Comparison of ENCODE assay signal across 35 mouse cellular contexts in genomic region chr3:59150624-59151023, GRCm38 (mm10). TPM values are rescaled to one million over a fixed set of nuclear protein-coding genes. Genes with fewer than 3 reads are reported as not detected.
"Had no signal": no experiment of that assay in that cellular context is flagged by ENCODE, and none has a peak within 500 bp of the region (broad histone marks: within the 10 kb centered on the region; RNA-seq: fewer than 3 reads in every experiment).

No protein-coding gene starts in this region.

- DNase-seq: cerebellum, adult 2 months; cerebellum, adult 8-10 months; cerebellum, adult 9-10 months; cerebellum, adult 9-11 months; cerebellum, postnatal 10 days; cerebellum, postnatal 14 days; cerebellum, postnatal 25 days; cerebellum, postnatal 36 days; embryo, embryonic 11 days; forebrain, postnatal 0 days; gastrocnemius, adult 2 months; gastrocnemius, postnatal 10 days; gastrocnemius, postnatal 14 days; gastrocnemius, postnatal 25 days; gastrocnemius, postnatal 36 days; heart, adult 18-20 months; heart, adult 2 months had no signal

- H3K27me3 ChIP-seq: embryonic facial prominence, embryonic 12.5 days; embryonic facial prominence, embryonic 13.5 days; embryonic facial prominence, embryonic 15.5 days; forebrain, embryonic 12.5 days; forebrain, embryonic 13.5 days; forebrain, embryonic 15.5 days had no signal

- H3K9ac ChIP-seq: embryonic facial prominence, embryonic 12.5 days; embryonic facial prominence, embryonic 13.5 days; embryonic facial prominence, embryonic 15.5 days; forebrain, embryonic 12.5 days; forebrain, embryonic 13.5 days; forebrain, embryonic 15.5 days; forebrain, postnatal 0 days had no signal

- H3K27ac ChIP-seq: embryonic facial prominence, embryonic 10.5 days; embryonic facial prominence, embryonic 12.5 days; embryonic facial prominence, embryonic 13.5 days; embryonic facial prominence, embryonic 15.5 days; forebrain, embryonic 10.5 days; forebrain, embryonic 12.5 days; forebrain, embryonic 13.5 days; forebrain, embryonic 15.5 days; gastrocnemius, adult 2 months; heart, adult 2 months had no signal

- H3K9me3 ChIP-seq: embryonic facial prominence, embryonic 10.5 days; embryonic facial prominence, embryonic 12.5 days; embryonic facial prominence, embryonic 13.5 days; embryonic facial prominence, embryonic 15.5 days; forebrain, embryonic 10.5 days; forebrain, embryonic 12.5 days; forebrain, embryonic 13.5 days; forebrain, embryonic 15.5 days had no signal

- H3K36me3 ChIP-seq: embryonic facial prominence, embryonic 10.5 days; embryonic facial prominence, embryonic 12.5 days; embryonic facial prominence, embryonic 13.5 days; embryonic facial prominence, embryonic 15.5 days; forebrain, embryonic 10.5 days; forebrain, embryonic 12.5 days; forebrain, embryonic 15.5 days had no signal

- ATAC-seq: forebrain, embryonic 13.5 days; forebrain, embryonic 14.5 days; forebrain, embryonic 15.5 days; forebrain, embryonic 16.5 days; forebrain, postnatal 0 days had no signal

- H3K4me1 ChIP-seq: embryonic facial prominence, embryonic 10.5 days; embryonic facial prominence, embryonic 12.5 days; embryonic facial prominence, embryonic 13.5 days; embryonic facial prominence, embryonic 15.5 days; forebrain, embryonic 10.5 days; forebrain, embryonic 12.5 days; forebrain, embryonic 13.5 days; forebrain, embryonic 15.5 days had no signal

- H3K4me3 ChIP-seq: embryonic facial prominence, embryonic 10.5 days; embryonic facial prominence, embryonic 12.5 days; embryonic facial prominence, embryonic 13.5 days; embryonic facial prominence, embryonic 15.5 days; erythroblast, embryonic 14.5 days; forebrain, embryonic 10.5 days; forebrain, embryonic 12.5 days; forebrain, embryonic 13.5 days; forebrain, embryonic 15.5 days; gastrocnemius, adult 2 months; heart, adult 2 months had no signal

- H3K4me2 ChIP-seq: embryonic facial prominence, embryonic 12.5 days; embryonic facial prominence, embryonic 13.5 days; embryonic facial prominence, embryonic 15.5 days; forebrain, embryonic 12.5 days; forebrain, embryonic 13.5 days; forebrain, embryonic 15.5 days had no signal

RNA-seq across cellular contexts. Expression of gene P2ry14, which starts 2.8 kb away (rescaled TPM):
- polyA plus RNA-seq: erythroblast, embryonic 14.5 days had no signal

RNA-seq across cellular contexts. Expression of gene Gpr87, which starts 44.3 kb away (rescaled TPM):
- total RNA-seq: forebrain, postnatal 0 days; gastrocnemius, adult 18-20 months; gastrocnemius, adult 2 months; gastrocnemius, adult 8-10 months; gastrocnemius, postnatal 10 days; gastrocnemius, postnatal 14 days; gastrocnemius, postnatal 25 days; gastrocnemius, postnatal 36 days; gastrocnemius, postnatal 4 days; granulocyte monocyte progenitor cell, adult 5-6 weeks; heart, adult 18-20 months; heart, adult 2 months had no signal
- polyA plus RNA-seq: cerebellum, adult 2 months; cortical plate, adult 2 months; erythroblast, embryonic 14.5 days; forebrain, embryonic 11.5 days; forebrain, embryonic 14.5 days; forebrain, embryonic 16.5 days; forebrain, postnatal 0 days; frontal cortex, adult 2 months; heart, adult 2 months had no signal

RNA-seq across cellular contexts. Expression of gene Gpr171, which starts 49.0 kb away (rescaled TPM):
- total RNA-seq: forebrain, postnatal 0 days; gastrocnemius, adult 2 months; gastrocnemius, postnatal 14 days; gastrocnemius, postnatal 25 days; gastrocnemius, postnatal 36 days had no signal
- polyA plus RNA-seq: cerebellum, adult 2 months; cortical plate, adult 2 months; erythroblast, embryonic 14.5 days; frontal cortex, adult 2 months had no signal
